Mouse (Mus musculus): ENCODE measurements around the gene Cacna1s.

- TF ChIP-seq POLR2A (IDR thresholded peaks at IDR 0.05; ENCODE audit: borderline replicate concordance, control insufficient read depth, low read depth, low read length) (no peak), CTCF (IDR thresholded peaks at IDR 0.05; ENCODE audit: control insufficient read depth, insufficient read depth, low read length) (no peak)
Measured at GRCm38 (mm10) chr1:136149702-136150101, 97.2 kb downstream of the Cacna1s start.
